Mouse (Mus musculus) midbrain, embryonic 16.5 days (tissue): ENCODE data around the gene Itga11. TPM values are rescaled to one million over a fixed set of nuclear protein-coding genes. Genes with fewer than 3 reads are reported as not detected.

Experiments
- ATAC-seq: fragments of 200-750 bp; cut with Nextera tagmentation; 2 replicates; pipeline ENCODE4 v1.8.0; 2017; ENCODE audit warnings: moderate TSS enrichment
- H3K27ac ChIP-seq: fragments of 300-500 bp; sonication (generic); 2 replicates; pipeline ENCODE4 v1.5.1; 2014; ENCODE audit warnings: mild to moderate bottlenecking, low read length, mixed read lengths
- H3K27me3 ChIP-seq: fragments of 300-500 bp; sonication (generic); 2 replicates; pipeline ENCODE4 v1.6.1; 2014; ENCODE audit warnings: low read depth, low read length, mixed read lengths; ENCODE audit not compliant: control insufficient read depth, insufficient read depth
- H3K36me3 ChIP-seq: fragments of 300-500 bp; sonication (generic); 2 replicates; pipeline ENCODE4 v1.6.1; 2014; ENCODE audit warnings: mild to moderate bottlenecking, low read length, moderate library complexity, mixed read lengths; ENCODE audit not compliant: control insufficient read depth, insufficient read depth
- H3K4me1 ChIP-seq: fragments of 300-500 bp; sonication (generic); 2 replicates; pipeline ENCODE4 v1.6.1; 2014; ENCODE audit warnings: mild to moderate bottlenecking, low read length, mixed read lengths; ENCODE audit not compliant: control insufficient read depth, insufficient read depth
- H3K4me2 ChIP-seq: fragments of 300-500 bp; sonication (generic); 2 replicates; pipeline ENCODE4 v1.6.1; 2014; ENCODE audit warnings: mild to moderate bottlenecking, low read length, mixed read lengths
- H3K4me3 ChIP-seq: fragments of 300-500 bp; sonication (generic); 2 replicates; pipeline ENCODE4 v1.5.1; 2014; ENCODE audit warnings: low read depth, mild to moderate bottlenecking, low read length, moderate library complexity, mixed read lengths
- H3K9ac ChIP-seq: fragments of 300-500 bp; sonication (generic); 2 replicates; pipeline ENCODE4 v1.6.1; 2014; ENCODE audit warnings: low read depth, low read length, mixed read lengths
- H3K9me3 ChIP-seq: fragments of 300-500 bp; sonication (generic); replicated peaks from 2 replicates; pipeline ENCODE4 v1.6.1; 2014; ENCODE audit warnings: mild to moderate bottlenecking, low read length, mixed read lengths; ENCODE audit not compliant: control insufficient read depth, poor library complexity, severe bottlenecking
- WGBS: fragments of 180-500 bp; shearing (Covaris S2); extraction: QIAGEN DNeasy Blood & Tissue Kit; methylation state at CpG from one replicate; pipeline ENCODE4 v1.1.7; 2014; 5-methylcytosine and 5-hydroxymethylcytosine counted together
- polyA plus RNA-seq: library from polyadenylated mRNA; unstranded; fragments of >200 nt; fragmentation: Nextera tagmentation; extraction: Ambion mirVana; gene quantifications from 2 replicates; pipeline ENCODE4 v1.2.1, GENCODE M21; 2015

Gene Itga11
- polyA plus RNA-seq, 1 experiment from 2014 or later, result 0.98 TPM

- Histone ChIP-seq H3K4me3 (no peak overlapping the region), H3K27ac (no peak overlapping the region), H3K36me3 (no peaks in the 10 kb centered on the region), H3K4me2 (no peak overlapping the region), H3K4me1 (peaks cover 9% of the 10 kb centered on the region), H3K9ac (no peak overlapping the region), H3K27me3 (no peaks in the 10 kb centered on the region), H3K9me3 (no peaks in the 10 kb centered on the region)
- WGBS, result 80% methylated on average over 6 of the region's 6 CpGs
- no peak for ATAC-seq
These were observed 143.2 kb downstream of the Itga11 start for GRCm38 (mm10) chr9:62820829-62821228.

- H3K9me3 ChIP-seq, result no peaks in the 10 kb centered on the region
- no peak overlapping the region for H3K9ac ChIP-seq
- H3K4me2 ChIP-seq, result no peak overlapping the region
- ATAC-seq, result no peak
- H3K4me3 ChIP-seq, result no peak overlapping the region
- no peaks in the 10 kb centered on the region for H3K27me3 ChIP-seq
- WGBS, result 95% methylated on average over 7 of the region's 7 CpGs
- H3K36me3 ChIP-seq, result no peaks in the 10 kb centered on the region
- H3K27ac ChIP-seq, result no peak overlapping the region
- H3K4me1 ChIP-seq, result peaks cover 17% of the 10 kb centered on the region
These were observed 144.2 kb downstream of the Itga11 start for GRCm38 (mm10) chr9:62821811-62822210.

- Histone ChIP-seq H3K27ac (peak overlapping the region; percentile 61), H3K4me1 (peaks cover 27% of the 10 kb centered on the region), H3K9ac (no peak overlapping the region), H3K9me3 (no peaks in the 10 kb centered on the region), H3K27me3 (no peaks in the 10 kb centered on the region), H3K36me3 (no peaks in the 10 kb centered on the region), H3K4me2 (peak overlapping the region; percentile 2; the same call in 1 of the 2 replicates), H3K4me3 (no peak overlapping the region)
- peak; percentile 40 for ATAC-seq
- 3% methylated on average over 9 of the region's 9 CpGs for WGBS
These were observed 148.3 kb downstream of the Itga11 start for GRCm38 (mm10) chr9:62825791-62826393.

GRCm38 (mm10) chr9:62826456-62826855 lies 148.8 kb downstream of the Itga11 start:
- Histone ChIP-seq H3K36me3 (no peaks in the 10 kb centered on the region), H3K4me2 (peak overlapping the region; percentile 2; the same call in 1 of the 2 replicates), H3K27ac (peak overlapping the region; percentile 61), H3K27me3 (no peaks in the 10 kb centered on the region), H3K9me3 (no peaks in the 10 kb centered on the region), H3K9ac (no peak overlapping the region), H3K4me1 (peaks cover 27% of the 10 kb centered on the region), H3K4me3 (no peak overlapping the region)
- no peak for ATAC-seq
- 7% methylated on average over 7 of the region's 7 CpGs for WGBS

GRCm38 (mm10) chr9:62827939-62828652 lies 150.5 kb downstream of the Itga11 start:
- Histone ChIP-seq H3K27me3 (no peaks in the 10 kb centered on the region), H3K27ac (peak overlapping the region; percentile 67), H3K4me1 (peaks cover 27% of the 10 kb centered on the region), H3K4me3 (peak overlapping the region; percentile 39), H3K9ac (no peak overlapping the region), H3K9me3 (no peaks in the 10 kb centered on the region), H3K4me2 (peak overlapping the region; percentile 45), H3K36me3 (no peaks in the 10 kb centered on the region)
- 4% methylated on average over 24 of the region's 24 CpGs for WGBS
- ATAC-seq, result 0 out of 2 replicates have a peak, but pooled peaks have one; percentile 15

- Histone ChIP-seq H3K9me3 (no peaks in the 10 kb centered on the region), H3K4me2 (peak overlapping the region; percentile 45), H3K27me3 (no peaks in the 10 kb centered on the region), H3K27ac (peak overlapping the region; percentile 67), H3K4me3 (peak overlapping the region; percentile 39), H3K9ac (no peak overlapping the region), H3K4me1 (peaks cover 27% of the 10 kb centered on the region), H3K36me3 (no peaks in the 10 kb centered on the region)
- peak; percentile 90 for ATAC-seq
- WGBS, result 0% methylated on average over 23 of the region's 23 CpGs
These were observed 151.0 kb downstream of the Itga11 start for GRCm38 (mm10) chr9:62828662-62829086.

GRCm38 (mm10) chr9:62829877-62830276 lies 152.3 kb downstream of the Itga11 start:
- Histone ChIP-seq H3K9me3 (no peaks in the 10 kb centered on the region), H3K4me3 (no peak overlapping the region), H3K4me1 (peaks cover 27% of the 10 kb centered on the region), H3K27ac (no peak overlapping the region), H3K4me2 (no peak overlapping the region), H3K9ac (no peak overlapping the region), H3K27me3 (no peaks in the 10 kb centered on the region), H3K36me3 (no peaks in the 10 kb centered on the region)
- ATAC-seq, result no peak
- 80% methylated on average over 6 of the region's 6 CpGs for WGBS
